Mouse (Mus musculus): Measurements from ENCODE around the gene Tmc3. TPM values are rescaled to one million over a fixed set of nuclear protein-coding genes. Genes with fewer than 3 reads are reported as not detected.

Tmc3 gene
- polyA plus RNA-seq, 1 experiment, result 0.06 TPM

GRCm38 (mm10) chr7:83568815-83569214, 15.9 kb upstream of the Tmc3 start:
- H3K4me3 ChIP-seq (ENCODE audit: low read depth, low read length), result no peak overlapping the region
- no peaks in the 10 kb centered on the region for H3K4me1 ChIP-seq (ENCODE audit: control insufficient read depth, insufficient read depth, insufficient read length, low read length)
- no peak overlapping the region for H3K27ac ChIP-seq (ENCODE audit: insufficient read depth, low read depth, low read length)
- H3K27me3 ChIP-seq (ENCODE audit: control insufficient read depth, insufficient read depth, low read length), result no peaks in the 10 kb centered on the region
- H3K36me3 ChIP-seq (ENCODE audit: control insufficient read depth, insufficient read depth, low read length), result no peaks in the 10 kb centered on the region
- TF ChIP-seq POLR2A (IDR thresholded peaks at IDR 0.05; ENCODE audit: low read depth, low read length) (no peak), CTCF (IDR thresholded peaks at IDR 0.05; ENCODE audit: extremely low read depth, insufficient read length, insufficient replicate concordance, low read depth, low read length) (no peak)
- WGBS, result 86% methylated on average over 2 of the region's 2 CpGs

- 85% methylated on average over 2 of the region's 2 CpGs for WGBS
These were observed 15.3 kb upstream of the Tmc3 start for GRCm38 (mm10) chr7:83569436-83569835.

GRCm38 (mm10) chr7:83571077-83571476, 13.7 kb upstream of the Tmc3 start:
- H3K27me3 ChIP-seq (ENCODE audit: control insufficient read depth, insufficient read depth, low read length), result no peaks in the 10 kb centered on the region
- no peak overlapping the region for H3K4me3 ChIP-seq (ENCODE audit: low read depth, low read length)
- no peak for TF ChIP-seq POLR2A (IDR thresholded peaks at IDR 0.05; ENCODE audit: low read depth, low read length)
- H3K36me3 ChIP-seq (ENCODE audit: control insufficient read depth, insufficient read depth, low read length), result no peaks in the 10 kb centered on the region
- H3K27ac ChIP-seq (ENCODE audit: insufficient read depth, low read depth, low read length), result no peak overlapping the region
- no peaks in the 10 kb centered on the region for H3K4me1 ChIP-seq (ENCODE audit: control insufficient read depth, insufficient read depth, insufficient read length, low read length)
- 57% methylated on average over 4 of the region's 4 CpGs for WGBS

More at GRCm38 (mm10) chr7:83569436-83569835, 15.3 kb upstream of the Tmc3 start:
- Histone ChIP-seq H3K4me3 (ENCODE audit: low read depth, low read length) (no peak overlapping the region), H3K4me1 (ENCODE audit: control insufficient read depth, insufficient read depth, insufficient read length, low read length) (no peaks in the 10 kb centered on the region), H3K27ac (ENCODE audit: insufficient read depth, low read depth, low read length) (no peak overlapping the region), H3K36me3 (ENCODE audit: control insufficient read depth, insufficient read depth, low read length) (no peaks in the 10 kb centered on the region), H3K27me3 (ENCODE audit: control insufficient read depth, insufficient read depth, low read length) (no peaks in the 10 kb centered on the region)
- TF ChIP-seq POLR2A (IDR thresholded peaks at IDR 0.05; ENCODE audit: low read depth, low read length) (no peak), CTCF (IDR thresholded peaks at IDR 0.05; ENCODE audit: extremely low read depth, insufficient read length, insufficient replicate concordance, low read depth, low read length) (no peak)

GRCm38 (mm10) chr7:83571901-83572300, 12.8 kb upstream of the Tmc3 start:
- no peaks in the 10 kb centered on the region for H3K36me3 ChIP-seq (ENCODE audit: control insufficient read depth, insufficient read depth, low read length)
- TF ChIP-seq CTCF (IDR thresholded peaks at IDR 0.05; ENCODE audit: extremely low read depth, insufficient read length, insufficient replicate concordance, low read depth, low read length) (no peak), POLR2A (IDR thresholded peaks at IDR 0.05; ENCODE audit: low read depth, low read length) (no peak)
- no peak overlapping the region for H3K4me3 ChIP-seq (ENCODE audit: low read depth, low read length)
- H3K4me1 ChIP-seq (ENCODE audit: control insufficient read depth, insufficient read depth, insufficient read length, low read length), result no peaks in the 10 kb centered on the region
- H3K27me3 ChIP-seq (ENCODE audit: control insufficient read depth, insufficient read depth, low read length), result 0 out of 2 replicates have a peak, but pooled peaks cover 2% of the 10 kb centered on the region
- no peak overlapping the region for H3K27ac ChIP-seq (ENCODE audit: insufficient read depth, low read depth, low read length)
- WGBS, result 61% methylated on average over 3 of the region's 3 CpGs

GRCm38 (mm10) chr7:83572451-83572850, 12.3 kb upstream of the Tmc3 start:
- WGBS, result 76% methylated on average over 2 of the region's 2 CpGs
- H3K27ac ChIP-seq (ENCODE audit: insufficient read depth, low read depth, low read length), result no peak overlapping the region
- TF ChIP-seq CTCF (IDR thresholded peaks at IDR 0.05; ENCODE audit: extremely low read depth, insufficient read length, insufficient replicate concordance, low read depth, low read length) (no peak), POLR2A (IDR thresholded peaks at IDR 0.05; ENCODE audit: low read depth, low read length) (no peak)
- H3K27me3 ChIP-seq (ENCODE audit: control insufficient read depth, insufficient read depth, low read length), result 0 out of 2 replicates have a peak, but pooled peaks cover 3% of the 10 kb centered on the region
- H3K4me1 ChIP-seq (ENCODE audit: control insufficient read depth, insufficient read depth, insufficient read length, low read length), result no peaks in the 10 kb centered on the region
- no peak overlapping the region for H3K4me3 ChIP-seq (ENCODE audit: low read depth, low read length)
- H3K36me3 ChIP-seq (ENCODE audit: control insufficient read depth, insufficient read depth, low read length), result no peaks in the 10 kb centered on the region

GRCm38 (mm10) chr7:83580946-83581345, 3.8 kb upstream of the Tmc3 start:
- no peak overlapping the region for H3K4me3 ChIP-seq (ENCODE audit: low read depth, low read length)
- no peaks in the 10 kb centered on the region for H3K36me3 ChIP-seq (ENCODE audit: control insufficient read depth, insufficient read depth, low read length)
- H3K27ac ChIP-seq (ENCODE audit: insufficient read depth, low read depth, low read length), result no peak overlapping the region
- no peak for TF ChIP-seq POLR2A (IDR thresholded peaks at IDR 0.05; ENCODE audit: low read depth, low read length)
- TF ChIP-seq CTCF (IDR thresholded peaks at IDR 0.05; ENCODE audit: extremely low read depth, insufficient read length, insufficient replicate concordance, low read depth, low read length), result no peak
- 0 out of 2 replicates have a peak, but pooled peaks cover 3% of the 10 kb centered on the region for H3K27me3 ChIP-seq (ENCODE audit: control insufficient read depth, insufficient read depth, low read length)
- 17% methylated on average over 4 of the region's 4 CpGs for WGBS
- peaks cover 2% of the 10 kb centered on the region; the same call in 1 of the 2 replicates for H3K4me1 ChIP-seq (ENCODE audit: control insufficient read depth, insufficient read depth, insufficient read length, low read length)

- peaks cover 3% of the 10 kb centered on the region; the same call in 1 of the 2 replicates for H3K4me1 ChIP-seq (ENCODE audit: control insufficient read depth, insufficient read depth, insufficient read length, low read length)
- TF ChIP-seq POLR2A (IDR thresholded peaks at IDR 0.05; ENCODE audit: low read depth, low read length), result no peak
- no peak for TF ChIP-seq CTCF (IDR thresholded peaks at IDR 0.05; ENCODE audit: extremely low read depth, insufficient read length, insufficient replicate concordance, low read depth, low read length)
- 73% methylated on average over 3 of the region's 3 CpGs for WGBS
- no peaks in the 10 kb centered on the region for H3K36me3 ChIP-seq (ENCODE audit: control insufficient read depth, insufficient read depth, low read length)
- peaks cover 3% of the 10 kb centered on the region; the same call in 1 of the 2 replicates for H3K27me3 ChIP-seq (ENCODE audit: control insufficient read depth, insufficient read depth, low read length)
- H3K4me3 ChIP-seq (ENCODE audit: low read depth, low read length), result no peak overlapping the region
- no peak overlapping the region for H3K27ac ChIP-seq (ENCODE audit: insufficient read depth, low read depth, low read length)
These were observed 9.3 kb downstream of the Tmc3 start for GRCm38 (mm10) chr7:83594056-83594455.

All from small intestine, adult 2 months (tissue).